Mouse (Mus musculus): ENCODE measurements around the gene Gm19684. TPM values are rescaled to one million over a fixed set of nuclear protein-coding genes. Genes with fewer than 3 reads are reported as not detected.

The Gm19684 gene
- polyA plus RNA-seq, 1 experiment from 2014 or later: 0.21 TPM

Other genes starting within 250 kb of the Gm19684 start
- gene Dhx16, start 241.9 kb upstream of the Gm19684 start, polyA plus RNA-seq (2015; fragmentation: Nextera tagmentation; extraction: Ambion mirVana): 27.4 and 29.2 TPM in 2 replicates
- gene 2310061I04Rik, start 224.2 kb upstream of the Gm19684 start, polyA plus RNA-seq (2015; fragmentation: Nextera tagmentation; extraction: Ambion mirVana): 33.7 and 34.6 TPM in 2 replicates
- 41.1 and 45.5 TPM in 2 replicates for gene Atat1, start 211.6 kb upstream of the Gm19684 start, polyA plus RNA-seq (2015; fragmentation: Nextera tagmentation; extraction: Ambion mirVana)
- gene Mrps18b, start 205.3 kb upstream of the Gm19684 start, polyA plus RNA-seq (2015; fragmentation: Nextera tagmentation; extraction: Ambion mirVana): 70.1 and 77.3 TPM in 2 replicates
- 25.3 and 28.7 TPM in 2 replicates for gene Ppp1r10, start 205.2 kb upstream of the Gm19684 start, polyA plus RNA-seq (2015; fragmentation: Nextera tagmentation; extraction: Ambion mirVana)
- gene Abcf1, start 151.9 kb upstream of the Gm19684 start, polyA plus RNA-seq (2015; fragmentation: Nextera tagmentation; extraction: Ambion mirVana): 63.2 and 66.5 TPM in 2 replicates
- gene Gnl1, start 141.8 kb upstream of the Gm19684 start, polyA plus RNA-seq (2015; fragmentation: Nextera tagmentation; extraction: Ambion mirVana): 34.5 and 36.6 TPM in 2 replicates
- 13.5 and 15.6 TPM in 2 replicates for gene Prr3, start 141.4 kb upstream of the Gm19684 start, polyA plus RNA-seq (2015; fragmentation: Nextera tagmentation; extraction: Ambion mirVana)
- 1.8 and 2.5 TPM in 2 replicates for gene H2-T24, start 101.1 kb upstream of the Gm19684 start, polyA plus RNA-seq (2015; fragmentation: Nextera tagmentation; extraction: Ambion mirVana)
- gene H2-T23, start 88.8 kb upstream of the Gm19684 start, polyA plus RNA-seq (2015; fragmentation: Nextera tagmentation; extraction: Ambion mirVana): 9.6 and 19.7 TPM in 2 replicates
- gene H2-T22, start 78.9 kb upstream of the Gm19684 start, polyA plus RNA-seq (2015; fragmentation: Nextera tagmentation; extraction: Ambion mirVana): 10.1 and 12.6 TPM in 2 replicates
- not detected in 2 replicates for gene Gm6034, start 78.7 kb upstream of the Gm19684 start, polyA plus RNA-seq (2015; fragmentation: Nextera tagmentation; extraction: Ambion mirVana)
- gene Gm11127, start 63.3 kb upstream of the Gm19684 start, polyA plus RNA-seq (2015; fragmentation: Nextera tagmentation; extraction: Ambion mirVana): 0.24 TPM in 1 of 2 replicates, not detected in the other
- gene Gm7030, start 7.7 kb downstream of the Gm19684 start, polyA plus RNA-seq (2015; fragmentation: Nextera tagmentation; extraction: Ambion mirVana): 0.22 and 0.39 TPM in 2 replicates
- gene Gm8909, start 46.9 kb downstream of the Gm19684 start, polyA plus RNA-seq (2015; fragmentation: Nextera tagmentation; extraction: Ambion mirVana): 1.8 and 1.9 TPM in 2 replicates
- gene H2-T3, start 68.6 kb downstream of the Gm19684 start, polyA plus RNA-seq (2015; fragmentation: Nextera tagmentation; extraction: Ambion mirVana): 0.21 and 0.97 TPM in 2 replicates
- gene Rpp21, start 136.4 kb downstream of the Gm19684 start, polyA plus RNA-seq (2015; fragmentation: Nextera tagmentation; extraction: Ambion mirVana): 73.2 and 89.1 TPM in 2 replicates
- 10.4 and 10.7 TPM in 2 replicates for gene Trim39, start 150.6 kb downstream of the Gm19684 start, polyA plus RNA-seq (2015; fragmentation: Nextera tagmentation; extraction: Ambion mirVana)
- gene H2-M10.2, start 164.8 kb downstream of the Gm19684 start, polyA plus RNA-seq (2015; fragmentation: Nextera tagmentation; extraction: Ambion mirVana): not detected in 2 replicates
- gene H2-M10.1, start 204.5 kb downstream of the Gm19684 start, polyA plus RNA-seq (2015; fragmentation: Nextera tagmentation; extraction: Ambion mirVana): not detected in 2 replicates
- gene H2-M10.3, start 246.7 kb downstream of the Gm19684 start, polyA plus RNA-seq (2015; fragmentation: Nextera tagmentation; extraction: Ambion mirVana): not detected in 2 replicates

Data from heart, embryonic 16.5 days (tissue).